Mouse (Mus musculus): Measurements from ENCODE around the gene Tcte1.

Tcte1 gene

GRCm38 (mm10) chr17:45586449-45586837, 63.2 kb downstream of the Tcte1 start:
- DNase-seq: no peak

GRCm38 (mm10) chr17:45588370-45588769, 65.1 kb downstream of the Tcte1 start:
- DNase-seq: no peak

DNA sequence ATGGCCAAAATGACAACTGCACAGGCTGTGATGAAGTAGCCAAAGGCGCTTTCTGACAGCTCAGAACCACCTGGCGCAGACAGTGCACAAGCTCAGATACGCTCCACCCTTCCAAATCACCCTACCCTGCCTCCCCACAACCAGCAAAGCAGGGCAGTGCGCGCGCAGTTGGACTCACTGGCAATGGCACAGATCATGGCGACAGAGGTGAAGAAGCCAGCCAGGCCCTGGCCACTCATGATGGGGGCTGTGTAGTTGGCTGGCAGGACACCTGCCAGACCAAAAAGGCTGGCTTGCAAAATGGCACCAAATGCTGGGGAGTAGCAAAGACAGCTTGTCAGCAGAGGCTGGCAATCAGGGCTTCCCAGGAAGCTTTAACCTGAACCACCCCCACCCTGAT, 66.0 kb downstream of the Tcte1 start:
- DNase-seq: no peak

GRCm38 (mm10) chr17:45589844-45590243, 66.6 kb downstream of the Tcte1 start:
- DNase-seq: no peak

DNA sequence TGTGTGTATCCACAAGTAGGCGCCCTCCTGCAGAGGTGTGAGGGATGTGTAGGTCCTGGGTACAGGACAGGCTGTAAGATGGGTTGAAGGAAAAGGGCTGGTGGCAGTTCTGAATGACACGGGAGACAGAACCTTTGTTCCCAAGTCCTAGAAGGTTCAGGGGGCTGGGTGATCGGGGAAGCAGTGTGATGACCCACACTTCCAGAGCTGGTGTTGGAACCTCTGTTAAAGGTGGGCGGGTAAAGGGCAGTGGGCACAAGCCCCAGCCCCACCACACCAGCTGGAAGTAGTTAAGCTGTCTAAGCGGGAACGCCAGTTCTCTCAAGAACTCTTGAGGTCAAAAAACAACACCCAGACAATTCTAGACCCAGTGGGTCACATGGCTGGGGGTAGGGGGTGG, 67.2 kb downstream of the Tcte1 start:
- DNase-seq: no peak

- no peak for DNase-seq
These were observed 68.7 kb downstream of the Tcte1 start for GRCm38 (mm10) chr17:45591701-45592605.

Measured in spleen, adult 18-20 months (tissue).